Mouse (Mus musculus) liver, embryonic 14.5 days (tissue): Measurements from ENCODE around the gene Kansl3. TPM values are rescaled to one million over a fixed set of nuclear protein-coding genes. Genes with fewer than 3 reads are reported as not detected.

ENCODE experiments used
- ATAC-seq: fragments of 200-750 bp; cut with Nextera tagmentation; 2 replicates; pipeline ENCODE4 v1.8.0; 2017; ENCODE audit warnings: moderate number of reproducible peaks, mild to moderate bottlenecking, moderate library complexity; ENCODE audit not compliant: insufficient read depth
- DNase-seq, 3 experiments: peaks; one replicate each; pipeline ENCODE4 v3.0.0-alpha.2; 2012 to 2013; ENCODE audit warnings: low read depth in 3 of 3, low spot score in 3 of 3
- H3K27ac ChIP-seq: fragments of 300-500 bp; sonication (generic); 2 replicates; pipeline ENCODE4 v1.5.1; 2014; ENCODE audit warnings: moderate library complexity, mild to moderate bottlenecking, control low read depth, inconsistent platforms
- H3K27me3 ChIP-seq: fragments of 300-500 bp; sonication (generic); 2 replicates; pipeline ENCODE4 v1.6.1; 2014; ENCODE audit warnings: mild to moderate bottlenecking, low read length, moderate library complexity; ENCODE audit not compliant: control insufficient read depth, insufficient read depth
- H3K36me3 ChIP-seq: fragments of 300-500 bp; sonication (generic); replicated peaks from 2 replicates; pipeline ENCODE4 v1.6.1; 2014; ENCODE audit warnings: low read depth; ENCODE audit not compliant: control insufficient read depth, insufficient read depth
- H3K4me1 ChIP-seq, 2 experiments: fragments of 200-500 bp in 1 of 2; fragments of 300-500 bp in 1 of 2; sonication (generic) in 1 of 2; replicated peaks; 2 replicates each; pipeline ENCODE4 v1.6.1; 2012 to 2014; ENCODE audit warnings: antibody characterized with exemption in 1 of 2, inconsistent platforms in 1 of 2, low read length in 1 of 2; ENCODE audit not compliant: control insufficient read depth in 2 of 2, insufficient read depth in 2 of 2
- H3K4me2 ChIP-seq: fragments of 300-500 bp; sonication (generic); 2 replicates; pipeline ENCODE4 v1.6.1; 2014; ENCODE audit warnings: low read depth, mild to moderate bottlenecking, control low read depth, moderate library complexity
- H3K4me3 ChIP-seq, 2 experiments: fragments of 200-500 bp in 1 of 2; fragments of 300-500 bp in 1 of 2; sonication (generic) in 1 of 2; 2 replicates each; pipeline ENCODE4 v1.5.1; 2012 to 2014; ENCODE audit warnings: low read depth in 2 of 2, low read length in 2 of 2, mild to moderate bottlenecking in 2 of 2, control low read depth in 1 of 2, inconsistent platforms in 1 of 2, moderate library complexity in 1 of 2; ENCODE audit not compliant: insufficient read depth in 1 of 2
- H3K9ac ChIP-seq: fragments of 300-500 bp; sonication (generic); replicated peaks from 2 replicates; pipeline ENCODE4 v1.6.1; 2014; ENCODE audit warnings: mild to moderate bottlenecking, control low read depth, moderate library complexity
- H3K9me3 ChIP-seq: fragments of 300-500 bp; sonication (generic); 2 replicates; pipeline ENCODE4 v1.6.1; 2016; ENCODE audit warnings: low read length, mixed read lengths; ENCODE audit not compliant: control insufficient read depth
- CTCF ChIP-seq: IDR thresholded peaks from 2 replicates; pipeline ENCODE4 v1.5.1; 2016; ENCODE audit warnings: antibody characterized with exemption, low read depth, control low read depth
- EP300 ChIP-seq: IDR thresholded peaks from 2 replicates; pipeline ENCODE4 v1.6.1; 2016; ENCODE audit warnings: antibody characterized with exemption, low read depth
- WGBS: fragments of 180-500 bp; shearing (Covaris S2); extraction: QIAGEN DNeasy Blood & Tissue Kit; methylation state at CpG from one replicate; pipeline ENCODE4 v1.1.7; 2014; ENCODE audit not compliant: insufficient replicate concordance; 5-methylcytosine and 5-hydroxymethylcytosine counted together
- polyA plus RNA-seq, 2 experiments: library from polyadenylated mRNA; depleted of rRNA in 1 of 2; stranded (reverse) in 1 of 2; unstranded in 1 of 2; fragments of >200 nt; fragmentation: Nextera tagmentation in 1 of 2; extraction: Ambion mirVana in 1 of 2; gene quantifications; 2 replicates each; pipeline versions ENCODE4 v1.2.1 to v1.2.3; 2012 to 2014

Gene Kansl3
- polyA plus RNA-seq, 2 experiments = 7.2 to 10.9 TPM

GRCm38 (mm10) chr1:36321829-36322573, 47.0 kb downstream of the Kansl3 start:
- 55% methylated on average over 11 of the region's 11 CpGs for WGBS
- Histone ChIP-seq H3K9me3 (no peaks in the 10 kb centered on the region), H3K27ac (no peak overlapping the region), H3K4me3 (no peak overlapping the region), H3K9ac (no peak overlapping the region), H3K4me1 (no peaks in the 10 kb centered on the region), H3K27me3 (no peaks in the 10 kb centered on the region), H3K4me2 (no peak overlapping the region), H3K36me3 (no peaks in the 10 kb centered on the region)
- TF ChIP-seq CTCF (peak; percentile 50; the same call in 1 of the 2 replicates), EP300 (no peak)
- no peak for DNase-seq
- no peak for ATAC-seq

DNA sequence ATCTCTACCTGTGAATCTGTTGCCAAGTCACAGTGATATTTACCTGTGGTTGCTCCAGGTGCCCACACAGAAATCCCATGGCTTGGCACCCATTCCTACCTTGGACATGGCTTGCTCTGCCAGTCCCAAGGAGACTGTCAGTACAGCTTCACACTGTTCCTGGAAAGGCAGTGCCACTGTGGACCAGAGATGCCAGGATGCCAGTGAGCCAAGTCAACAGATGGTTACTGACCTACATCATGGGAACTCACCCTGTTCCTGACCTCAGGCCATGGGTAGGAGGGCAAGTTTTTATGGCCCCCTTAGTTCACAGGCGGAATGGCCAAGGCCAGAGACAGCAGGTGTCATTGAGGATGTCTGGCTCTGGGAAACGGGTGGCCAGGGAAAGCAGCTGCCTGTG, 47.8 kb downstream of the Kansl3 start:
- 61% methylated on average over 2 of the region's 2 CpGs for WGBS
- no peak overlapping the region for H3K9ac ChIP-seq
- H3K4me1 ChIP-seq = no peaks in the 10 kb centered on the region
- TF ChIP-seq EP300 (no peak), CTCF (no peak)
- no peaks in the 10 kb centered on the region for H3K27me3 ChIP-seq
- no peak for ATAC-seq
- DNase-seq = no peak
- H3K27ac ChIP-seq = no peak overlapping the region
- no peaks in the 10 kb centered on the region for H3K9me3 ChIP-seq
- H3K4me3 ChIP-seq = no peak overlapping the region
- no peaks in the 10 kb centered on the region for H3K36me3 ChIP-seq
- no peak overlapping the region for H3K4me2 ChIP-seq

GRCm38 (mm10) chr1:36315776-36316100, 53.2 kb downstream of the Kansl3 start:
- H3K9me3 ChIP-seq = no peaks in the 10 kb centered on the region
- no peaks in the 10 kb centered on the region for H3K27me3 ChIP-seq
- H3K4me3 ChIP-seq = no peak overlapping the region
- no peaks in the 10 kb centered on the region for H3K4me1 ChIP-seq
- no peaks in the 10 kb centered on the region for H3K36me3 ChIP-seq
- no peak overlapping the region for H3K4me2 ChIP-seq
- no peak for DNase-seq
- TF ChIP-seq EP300 = no peak
- TF ChIP-seq CTCF = no peak
- no peak overlapping the region for H3K27ac ChIP-seq
- 73% methylated on average over 2 of the region's 2 CpGs for WGBS
- no peak for ATAC-seq
- H3K9ac ChIP-seq = no peak overlapping the region

DNA sequence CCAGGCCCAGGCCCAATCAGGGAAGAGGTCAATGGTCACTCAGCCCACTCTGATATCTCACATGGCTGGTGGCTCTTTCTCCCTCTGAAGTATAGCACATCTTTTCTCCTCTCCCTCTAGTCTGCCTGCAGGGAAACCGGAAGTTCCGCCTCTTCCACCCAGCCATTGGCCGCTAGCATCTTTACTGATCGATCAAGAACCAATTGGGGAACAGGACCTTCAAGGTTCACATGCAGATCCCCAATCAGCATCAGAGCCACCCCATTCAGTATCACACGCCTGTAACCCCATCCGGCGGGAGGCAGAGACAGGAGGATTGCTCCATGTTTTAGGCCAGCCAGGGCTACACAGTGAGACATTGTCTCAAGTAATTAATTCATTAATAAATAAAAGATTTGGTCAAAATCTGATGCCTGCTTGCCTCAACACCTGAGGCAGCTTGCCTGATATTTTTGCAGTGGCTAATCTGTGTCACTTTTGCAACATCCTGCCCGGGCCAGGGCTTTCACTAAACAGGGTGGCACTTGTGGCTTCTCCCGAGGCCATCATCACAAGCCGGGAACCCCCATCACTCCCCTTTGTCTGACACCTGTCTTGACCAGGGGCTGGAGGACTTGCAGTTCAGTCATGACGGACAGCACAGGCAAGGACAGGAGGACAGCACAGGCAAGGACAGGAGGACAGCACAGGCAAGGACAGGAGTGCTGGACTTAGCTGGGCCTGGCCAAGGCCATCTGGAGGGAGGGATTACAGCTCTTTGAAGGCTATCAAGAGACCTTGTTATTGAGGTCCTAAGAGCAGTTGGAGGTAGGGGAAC, 53.8 kb downstream of the Kansl3 start:
- Histone ChIP-seq H3K4me1 (no peaks in the 10 kb centered on the region), H3K9ac (no peak overlapping the region), H3K9me3 (no peaks in the 10 kb centered on the region), H3K27ac (no peak overlapping the region), H3K27me3 (no peaks in the 10 kb centered on the region), H3K4me2 (no peak overlapping the region), H3K4me3 (no peak overlapping the region), H3K36me3 (no peaks in the 10 kb centered on the region)
- ATAC-seq (peak; percentile 28; the same call in 1 of the 2 replicates), DNase-seq (no peak)
- WGBS = 64% methylated on average over 11 of the region's 11 CpGs
- no peak for TF ChIP-seq EP300
- no peak for TF ChIP-seq CTCF

DNA sequence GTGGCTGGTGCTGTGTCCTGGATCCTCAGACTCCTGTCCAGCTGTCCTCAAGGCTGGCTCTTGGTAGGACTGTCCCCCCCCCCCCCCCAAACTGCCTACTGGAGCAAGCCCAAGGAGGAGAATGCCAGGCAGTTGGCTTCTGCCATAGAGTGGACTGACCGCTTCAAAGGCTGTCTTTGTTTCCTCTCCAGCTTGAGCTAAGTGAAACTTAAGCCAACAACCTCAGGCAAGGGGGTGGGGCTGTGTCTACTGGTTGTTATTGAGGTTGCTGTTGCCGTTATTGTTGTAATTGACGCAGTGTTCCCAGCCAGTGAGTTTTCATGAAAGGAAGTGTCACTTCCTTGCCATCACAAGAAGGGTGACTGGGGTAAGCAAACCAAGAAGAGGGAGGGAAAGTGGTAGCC, 59.5 kb downstream of the Kansl3 start:
- Histone ChIP-seq H3K4me1 (peaks cover 0 to 8% of the 10 kb centered on the region in 2 experiments; a peak in 2 of 4 replicates), H3K9ac (no peak overlapping the region), H3K27me3 (peaks cover 8% of the 10 kb centered on the region), H3K4me3 (no peak overlapping the region), H3K36me3 (no peaks in the 10 kb centered on the region), H3K9me3 (no peaks in the 10 kb centered on the region), H3K4me2 (no peak overlapping the region), H3K27ac (no peak overlapping the region)
- ATAC-seq (no peak), DNase-seq (no peak)
- no peak for TF ChIP-seq EP300
- WGBS = 19% methylated on average over 3 of the region's 3 CpGs
